Mouse (Mus musculus) MEL (cell line): ENCODE measurements around the gene Riox1. TPM values are rescaled to one million over a fixed set of nuclear protein-coding genes. Genes with fewer than 3 reads are reported as not detected.

ENCODE experiments used
- DNase-seq: peaks from one replicate; pipeline ENCODE4 v3.0.0; 2011; ENCODE audit warnings: low read depth, low spot score
- H3K27ac ChIP-seq: 2 replicates; pipeline ENCODE4 v1.5.1; 2012; ENCODE audit warnings: low read depth, mild to moderate bottlenecking, control low read depth, low read length, moderate library complexity; ENCODE audit not compliant: control insufficient read depth
- H3K27me3 ChIP-seq, 2 experiments: fragments of 150-350 bp in 1 of 2; sonication (generic) in 1 of 2; 2 replicates each; pipeline ENCODE4 v1.6.1; 2012; ENCODE audit warnings: low read length in 2 of 2, mild to moderate bottlenecking in 2 of 2, improper control_type of control experiment in 1 of 2, moderate library complexity in 1 of 2; ENCODE audit not compliant: insufficient read depth in 2 of 2, control insufficient read depth in 1 of 2
- H3K36me3 ChIP-seq, 2 experiments: 2 replicates each; pipeline ENCODE4 v1.6.1; 2012 to 2014; ENCODE audit warnings: low read length in 2 of 2, improper control_type of control experiment in 1 of 2, inconsistent platforms in 1 of 2, mild to moderate bottlenecking in 1 of 2; ENCODE audit not compliant: insufficient read depth in 2 of 2, control insufficient read depth in 1 of 2
- H3K4me1 ChIP-seq, 2 experiments: fragments of 150-350 bp in 1 of 2; sonication (generic) in 1 of 2; 2 replicates each; pipeline ENCODE4 v1.6.1; 2012; ENCODE audit warnings: low read length in 2 of 2, improper control_type of control experiment in 1 of 2, mild to moderate bottlenecking in 1 of 2; ENCODE audit not compliant: insufficient read depth in 2 of 2, control insufficient read depth in 1 of 2
- H3K4me3 ChIP-seq, 2 experiments: fragments of 150-350 bp in 1 of 2; sonication (generic) in 1 of 2; 2 replicates each; pipeline ENCODE4 v1.5.1; 2012; ENCODE audit warnings: low read depth in 2 of 2, low read length in 2 of 2, mild to moderate bottlenecking in 2 of 2, moderate library complexity in 2 of 2, control low read depth in 1 of 2, improper control_type of control experiment in 1 of 2; ENCODE audit not compliant: control insufficient read depth in 1 of 2, insufficient read depth in 1 of 2
- H3K79me2 ChIP-seq: 2 replicates; pipeline ENCODE4 v1.6.1; 2012; ENCODE audit warnings: mild to moderate bottlenecking, low read length, moderate library complexity; ENCODE audit not compliant: control insufficient read depth, poor library complexity, insufficient read depth
- H3K9ac ChIP-seq: 2 replicates; pipeline ENCODE4 v1.6.1; 2012; ENCODE audit warnings: low read depth, mild to moderate bottlenecking, control low read depth, low read length, moderate library complexity; ENCODE audit not compliant: control insufficient read depth, poor library complexity, severe bottlenecking
- H3K9me3 ChIP-seq: fragments of 150-350 bp; sonication (generic); replicated peaks from 2 replicates; pipeline ENCODE4 v1.6.1; 2012; ENCODE audit warnings: mild to moderate bottlenecking, low read length, improper control_type of control experiment, moderate library complexity; ENCODE audit not compliant: insufficient read depth
- CHD1 ChIP-seq: IDR thresholded peaks from 2 replicates; pipeline ENCODE4 v1.6.1; 2012; ENCODE audit warnings: low read depth, mild to moderate bottlenecking, inconsistent platforms, low read length, improper control_type of control experiment
- CHD2 ChIP-seq: IDR thresholded peaks from 2 replicates; pipeline ENCODE4 v1.6.1; 2011; ENCODE audit warnings: low read length, improper control_type of control experiment
- CTCF ChIP-seq, 3 experiments: IDR thresholded peaks in 2 of 3; conservative IDR thresholded peaks in 1 of 3; 2 replicates each; pipeline ENCODE4 v1.5.1; 2011 to 2012; ENCODE audit warnings: low read length in 3 of 3, low read depth in 2 of 3, mild to moderate bottlenecking in 2 of 3, improper control_type of control experiment in 1 of 3, inconsistent platforms in 1 of 3, mixed read lengths in 1 of 3, moderate library complexity in 1 of 3; ENCODE audit not compliant: control insufficient read depth in 1 of 3, insufficient read depth in 1 of 3, poor library complexity in 1 of 3, severe bottlenecking in 1 of 3
- ELF1 ChIP-seq: IDR thresholded peaks from 2 replicates; pipeline ENCODE4 v1.6.1; 2014; ENCODE audit warnings: low read depth, mild to moderate bottlenecking, inconsistent platforms, low read length, improper control_type of control experiment, moderate library complexity
- EP300 ChIP-seq, 2 experiments: IDR thresholded peaks; 2 replicates each; pipeline ENCODE4 v1.6.1; 2011; ENCODE audit warnings: improper control_type of control experiment in 2 of 2, low read length in 2 of 2, low read depth in 1 of 2, mild to moderate bottlenecking in 1 of 2
- GABPA ChIP-seq: IDR thresholded peaks from 2 replicates; pipeline ENCODE4 v1.6.1; 2012; ENCODE audit warnings: low read depth, mild to moderate bottlenecking, inconsistent platforms, low read length, improper control_type of control experiment, moderate library complexity
- HCFC1 ChIP-seq: IDR thresholded peaks from 2 replicates; pipeline ENCODE4 v1.6.1; 2012; ENCODE audit warnings: low read depth, mild to moderate bottlenecking, inconsistent platforms, low read length, improper control_type of control experiment, moderate library complexity
- JUND ChIP-seq: IDR thresholded peaks from 2 replicates; pipeline ENCODE4 v1.6.1; 2011; ENCODE audit warnings: low read depth, mild to moderate bottlenecking, improper control_type of control experiment, low read length
- MAZ ChIP-seq: IDR thresholded peaks from 2 replicates; pipeline ENCODE4 v1.6.1; 2012; ENCODE audit warnings: low read depth, mild to moderate bottlenecking, inconsistent platforms, low read length, improper control_type of control experiment
- MEF2A ChIP-seq: IDR thresholded peaks from 2 replicates; pipeline ENCODE4 v1.6.1; 2014; ENCODE audit warnings: low read depth, mild to moderate bottlenecking, inconsistent platforms, low read length, improper control_type of control experiment; ENCODE audit not compliant: poor library complexity, insufficient replicate concordance, severe bottlenecking; ENCODE audit errors: extremely low read depth
- MXI1 ChIP-seq: IDR thresholded peaks from 2 replicates; pipeline ENCODE4 v1.6.1; 2011; ENCODE audit warnings: mild to moderate bottlenecking, low read depth, low read length, improper control_type of control experiment
- NELFE ChIP-seq: IDR thresholded peaks from 2 replicates; pipeline ENCODE4 v1.6.1; 2011; ENCODE audit warnings: low read depth, low read length, improper control_type of control experiment
- POLR2A ChIP-seq, 2 experiments: IDR thresholded peaks; 2 replicates each; pipeline ENCODE4 v1.6.1; 2011 to 2012; ENCODE audit warnings: low read length in 2 of 2, mild to moderate bottlenecking in 2 of 2, control low read depth in 1 of 2, improper control_type of control experiment in 1 of 2, low read depth in 1 of 2, moderate library complexity in 1 of 2; ENCODE audit not compliant: control insufficient read depth in 1 of 2, insufficient read depth in 1 of 2, poor library complexity in 1 of 2
- RAD21 ChIP-seq: IDR thresholded peaks from 2 replicates; pipeline ENCODE4 v1.6.1; 2011; ENCODE audit warnings: mild to moderate bottlenecking, low read depth, low read length, improper control_type of control experiment
- TBP ChIP-seq: IDR thresholded peaks from 2 replicates; pipeline ENCODE4 v1.8.0; 2011; ENCODE audit warnings: low read depth, low read length, improper control_type of control experiment
- TCF12 ChIP-seq: IDR thresholded peaks from 2 replicates; pipeline ENCODE4 v1.6.1; 2014; ENCODE audit warnings: low read depth, mild to moderate bottlenecking, inconsistent platforms, low read length, improper control_type of control experiment, moderate library complexity
- UBTF ChIP-seq: IDR thresholded peaks from 2 replicates; pipeline ENCODE4 v1.6.1; 2012; ENCODE audit warnings: low read depth, mild to moderate bottlenecking, inconsistent platforms, low read length, improper control_type of control experiment, moderate library complexity, borderline replicate concordance; ENCODE audit not compliant: insufficient read depth
- USF1 ChIP-seq: IDR thresholded peaks from 2 replicates; pipeline ENCODE4 v1.6.1; 2014; ENCODE audit warnings: low read depth, mild to moderate bottlenecking, inconsistent platforms, low read length, improper control_type of control experiment, moderate library complexity
- USF2 ChIP-seq, 2 experiments: IDR thresholded peaks; 2 replicates each; pipeline ENCODE4 v1.6.1; 2011 to 2012; ENCODE audit warnings: improper control_type of control experiment in 2 of 2, low read length in 2 of 2, borderline replicate concordance in 1 of 2, inconsistent platforms in 1 of 2, low read depth in 1 of 2, mild to moderate bottlenecking in 1 of 2; ENCODE audit not compliant: insufficient read depth in 1 of 2
- ZNF384 ChIP-seq: IDR thresholded peaks from 2 replicates; pipeline ENCODE4 v1.6.1; 2012; ENCODE audit warnings: low read depth, mild to moderate bottlenecking, inconsistent platforms, low read length, improper control_type of control experiment
- polyA plus RNA-seq, 2 experiments: library from polyadenylated mRNA; stranded (reverse) in 1 of 2; unstranded in 1 of 2; fragments of >175 nt in 1 of 2; fragments of >200 nt in 1 of 2; gene quantifications; 2 replicates each; pipeline versions ENCODE4 v1.2.1 to v1.2.4; 2012; ENCODE audit warnings: low replicate concordance in 2 of 2, low read depth in 1 of 2; ENCODE audit not compliant: insufficient read length in 2 of 2, insufficient read depth in 1 of 2, missing spikeins in 1 of 2
- total RNA-seq: library from RNA; depleted of rRNA; stranded (reverse); fragments of 300-350 nt; gene quantifications from 2 replicates; pipeline ENCODE4 v1.2.3, GENCODE M21; 2012

Gene Riox1
- total and polyA plus RNA-seq, 3 experiments: 46.6 to 47.1 TPM; not detected in 1

DNA sequence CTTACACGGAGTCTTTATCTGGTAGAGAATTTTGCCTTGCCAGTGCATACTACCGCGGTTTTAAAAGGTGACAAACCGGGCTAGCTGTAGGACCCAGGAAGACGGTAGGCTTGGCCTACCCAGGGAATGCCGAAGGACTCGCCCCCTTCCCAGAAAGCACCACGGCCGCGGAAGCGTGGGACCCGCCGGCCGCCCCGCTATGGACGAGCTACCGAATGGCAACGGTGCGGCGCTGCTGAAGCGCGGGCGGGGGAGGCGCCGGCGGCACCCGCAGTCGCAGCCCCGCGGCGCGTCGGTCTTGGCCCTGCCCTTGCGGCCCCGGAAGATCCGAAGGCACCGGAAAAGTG is at the start of gene Riox1 (continued):
- TF ChIP-seq NELFE: peak; percentile 92
- TF ChIP-seq CHD2: no peak

GRCm38 (mm10) chr12:83910451-83910850 is 40.0 kb upstream of the Riox1 start:
- Histone ChIP-seq H3K9me3 (no peaks in the 10 kb centered on the region), H3K4me1 (0 out of 4 replicates have a peak, but pooled peaks cover 0 to 3% of the 10 kb centered on the region in 2 experiments), H3K79me2 (no peaks in the 10 kb centered on the region; the same call in 1 of the 2 replicates), H3K36me3 (no peaks in the 10 kb centered on the region; a peak in 1 of 4 replicates), H3K4me3 (no peak overlapping the region), H3K27ac (no peak overlapping the region), H3K9ac (no peak overlapping the region), H3K27me3 (no peaks in the 10 kb centered on the region)
- no peak for TF ChIP-seq USF2 (IDR thresholded peaks at IDR 0.05; ENCODE audit: borderline replicate concordance in 1 of 2, insufficient read depth in 1 of 2, low read depth in 1 of 2, low read length in 2 of 2)
- no peak for TF ChIP-seq USF1
- no peak for TF ChIP-seq ZNF384
- TF ChIP-seq MEF2A: no peak
- no peak for TF ChIP-seq HCFC1
- TF ChIP-seq RAD21: no peak
- TF ChIP-seq TCF12: no peak
- TF ChIP-seq POLR2A (IDR thresholded peaks at IDR 0.05; ENCODE audit: control insufficient read depth in 1 of 2, insufficient read depth in 1 of 2, low read depth in 1 of 2, low read length in 2 of 2, poor library complexity in 1 of 2): no peak
- TF ChIP-seq CTCF (IDR thresholded peaks at IDR 0.05 in 2 of 3, conservative IDR thresholded peaks at IDR 0.05 in 1 of 3; ENCODE audit: control insufficient read depth in 1 of 3, insufficient read depth in 1 of 3, low read depth in 2 of 3, low read length in 3 of 3, poor library complexity in 1 of 3, severe bottlenecking in 1 of 3): no peak
- no peak for TF ChIP-seq MXI1
- TF ChIP-seq MAZ: no peak
- no peak for DNase-seq

DNA sequence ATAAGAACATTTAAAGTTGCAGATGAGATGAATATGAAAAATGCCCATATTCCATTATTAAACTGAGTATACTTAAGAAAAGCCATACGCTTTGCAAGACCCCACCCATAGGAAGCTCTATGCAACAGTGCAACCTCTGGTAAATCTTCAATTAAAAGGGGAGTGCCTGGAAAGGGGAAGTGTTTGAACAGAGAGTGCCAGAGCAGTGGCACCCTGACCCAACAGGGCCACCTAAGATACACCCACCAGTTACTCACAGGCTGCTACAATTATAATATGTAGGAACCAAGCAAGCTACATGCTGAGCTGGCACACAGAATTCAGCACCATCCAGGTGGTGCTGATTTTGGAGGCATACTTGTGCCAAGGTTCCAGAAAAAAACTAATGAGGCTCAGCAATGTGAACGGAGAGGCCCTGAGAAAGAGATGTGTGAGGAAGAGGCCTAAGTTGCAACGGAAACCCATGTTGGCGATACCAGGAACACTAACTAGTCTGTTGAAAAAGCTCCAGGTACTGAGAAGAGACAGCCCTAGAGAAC is 36.1 kb upstream of the Riox1 start:
- 0 out of 4 replicates have a peak, but pooled peaks cover 0 to 3% of the 10 kb centered on the region in 2 experiments for H3K4me1 ChIP-seq
- H3K27ac ChIP-seq: no peak overlapping the region
- H3K4me3 ChIP-seq: no peak overlapping the region
- no peak for TF ChIP-seq EP300 (IDR thresholded peaks at IDR 0.05; ENCODE audit: low read depth in 1 of 2, low read length in 2 of 2)
- TF ChIP-seq JUND: no peak
- peak; percentile 93 for TF ChIP-seq TBP
- no peak for TF ChIP-seq MAZ
- TF ChIP-seq UBTF: peak; percentile 57; the same call in 1 of the 2 replicates
- TF ChIP-seq CTCF (IDR thresholded peaks at IDR 0.05 in 2 of 3, conservative IDR thresholded peaks at IDR 0.05 in 1 of 3; ENCODE audit: control insufficient read depth in 1 of 3, insufficient read depth in 1 of 3, low read depth in 2 of 3, low read length in 3 of 3, poor library complexity in 1 of 3, severe bottlenecking in 1 of 3): no peak
- no peak for TF ChIP-seq GABPA
- TF ChIP-seq CHD1: no peak
- TF ChIP-seq ELF1: no peak
- H3K27me3 ChIP-seq: no peaks in the 10 kb centered on the region
- no peaks in the 10 kb centered on the region; the same call in 1 of the 2 replicates for H3K79me2 ChIP-seq
- no peaks in the 10 kb centered on the region; a peak in 2 of 4 replicates for H3K36me3 ChIP-seq
- peak; percentile 44 for DNase-seq
- H3K9ac ChIP-seq: no peak overlapping the region
- no peaks in the 10 kb centered on the region for H3K9me3 ChIP-seq
